Mouse (Mus musculus): ENCODE measurements around the gene Golt1a. TPM values are rescaled to one million over a fixed set of nuclear protein-coding genes. Genes with fewer than 3 reads are reported as not detected.

Gene Golt1a
- polyA plus RNA-seq, 1 experiment from 2014 or later = 7.6 TPM

DNA sequence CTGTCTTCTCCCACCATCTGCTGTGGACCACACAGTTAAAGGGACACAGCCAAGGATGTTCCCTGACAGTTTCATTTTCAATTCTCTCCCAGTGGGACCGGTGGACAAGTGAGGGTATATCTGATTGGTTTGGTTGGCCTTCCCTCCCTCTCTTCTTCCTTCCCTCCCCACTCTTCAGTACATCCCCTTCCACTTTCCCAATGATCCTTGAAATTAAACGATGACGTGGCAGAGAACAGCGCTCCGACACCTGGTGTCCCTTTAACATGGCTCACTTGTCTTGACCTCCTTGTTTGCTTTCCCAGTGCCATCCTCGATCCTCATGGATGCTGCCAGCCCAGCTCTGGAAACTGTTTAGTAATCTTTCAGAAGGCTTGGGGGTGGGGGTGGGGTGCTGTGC, 31.1 kb upstream of the Golt1a start:
- WGBS = 72% methylated on average over 6 of the region's 6 CpGs

DNA sequence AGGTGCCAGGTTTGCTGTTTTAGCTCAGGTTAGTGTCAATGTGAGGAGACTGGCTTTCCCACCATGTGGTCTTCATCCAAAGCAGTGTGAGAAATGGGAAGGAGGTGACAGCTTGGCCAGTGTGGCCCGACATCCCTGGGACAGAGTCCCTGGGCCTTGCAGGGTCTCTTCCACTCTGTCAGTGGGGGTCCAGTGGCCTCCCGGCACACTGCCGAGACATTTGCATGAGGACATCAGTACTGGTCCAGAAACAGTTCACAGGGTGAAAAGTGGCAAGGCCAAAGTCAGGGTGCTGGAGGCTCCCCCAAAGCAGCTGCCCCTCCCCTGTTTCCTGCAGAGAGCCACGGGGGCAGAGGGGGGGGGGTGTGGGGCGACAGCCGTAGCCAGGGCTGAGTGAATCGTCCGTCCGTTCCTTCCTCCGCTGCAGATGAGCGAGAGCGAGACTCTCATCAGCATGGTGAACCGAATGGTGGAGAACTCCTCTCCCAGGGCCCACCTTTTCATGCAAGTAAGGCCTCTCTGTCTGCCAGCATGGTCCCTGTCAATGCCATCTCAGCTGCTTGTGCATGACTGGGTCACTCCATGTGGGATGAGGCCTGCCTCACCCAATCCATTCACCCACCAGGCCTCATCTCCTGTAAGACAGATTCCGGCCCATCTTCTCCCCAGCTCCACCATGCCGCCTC, 30.5 kb upstream of the Golt1a start:
- Histone ChIP-seq H3K9me3 (ENCODE audit: control insufficient read depth, low read length) (no peaks in the 10 kb centered on the region), H3K27ac (replicated peaks) (no peak overlapping the region), H3K9ac (ENCODE audit: low read length) (no peak overlapping the region), H3K36me3 (ENCODE audit: control insufficient read depth, insufficient read depth, low read length) (peaks cover 5% of the 10 kb centered on the region), H3K4me2 (replicated peaks; ENCODE audit: low read depth) (no peak overlapping the region), H3K27me3 (ENCODE audit: control insufficient read depth, insufficient read depth, low read length) (no peaks in the 10 kb centered on the region), H3K4me3 (ENCODE audit: low read depth, low read length) (no peak overlapping the region), H3K4me1 (replicated peaks; ENCODE audit: control insufficient read depth, insufficient read depth) (no peaks in the 10 kb centered on the region)
- DNase-seq (ENCODE audit: low spot score) = no peak
- ATAC-seq (ENCODE audit: low FRiP score, low TSS enrichment) = no peak
- no peak for TF ChIP-seq CTCF (IDR thresholded peaks at IDR 0.05; ENCODE audit: low read depth)
- TF ChIP-seq EP300 (optimal IDR thresholded peaks at IDR 0.05) = no peak
- 73% methylated on average over 15 of the region's 15 CpGs for WGBS

More for the DNA sequence above, 31.1 kb upstream of the Golt1a start:
- ATAC-seq (ENCODE audit: low FRiP score, low TSS enrichment) = no peak
- H3K27me3 ChIP-seq (ENCODE audit: control insufficient read depth, insufficient read depth, low read length) = no peaks in the 10 kb centered on the region
- no peak overlapping the region for H3K27ac ChIP-seq (replicated peaks)
- DNase-seq (ENCODE audit: low spot score) = no peak
- no peaks in the 10 kb centered on the region for H3K9me3 ChIP-seq (ENCODE audit: control insufficient read depth, low read length)
- no peak overlapping the region for H3K4me2 ChIP-seq (replicated peaks; ENCODE audit: low read depth)
- no peaks in the 10 kb centered on the region for H3K4me1 ChIP-seq (replicated peaks; ENCODE audit: control insufficient read depth, insufficient read depth)
- TF ChIP-seq CTCF (IDR thresholded peaks at IDR 0.05; ENCODE audit: low read depth) = no peak
- TF ChIP-seq EP300 (optimal IDR thresholded peaks at IDR 0.05) = no peak
- no peak overlapping the region for H3K4me3 ChIP-seq (ENCODE audit: low read depth, low read length)
- H3K9ac ChIP-seq (ENCODE audit: low read length) = no peak overlapping the region
- H3K36me3 ChIP-seq (ENCODE audit: control insufficient read depth, insufficient read depth, low read length) = peaks cover 5% of the 10 kb centered on the region

DNA sequence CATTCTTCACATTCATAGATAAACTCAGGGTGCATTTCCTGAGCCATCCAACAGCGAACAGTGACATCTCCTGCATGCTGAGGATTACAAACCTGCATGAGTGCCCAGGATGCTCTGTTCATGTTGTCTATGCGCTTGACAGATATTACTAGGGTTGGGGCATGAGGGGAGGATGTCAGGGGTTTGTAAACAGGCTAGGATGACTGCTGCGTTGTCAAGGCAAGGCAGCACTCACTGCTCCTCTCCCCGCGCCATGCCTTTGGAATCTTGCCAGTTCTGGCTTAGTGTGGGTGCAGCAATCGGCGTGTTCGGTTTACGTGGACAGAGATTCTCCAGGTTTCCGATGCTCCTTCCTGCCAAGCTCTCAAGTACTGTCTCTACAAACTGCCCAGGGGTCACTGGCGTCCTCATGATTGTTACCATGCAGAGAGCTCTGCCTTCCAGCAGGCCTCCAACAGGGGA, 29.9 kb upstream of the Golt1a start:
- WGBS = 61% methylated on average over 11 of the region's 11 CpGs
- ATAC-seq (ENCODE audit: low FRiP score, low TSS enrichment) = 0 out of 2 replicates have a peak, but pooled peaks have one; percentile 13
- DNase-seq (ENCODE audit: low spot score) = no peak

DNA sequence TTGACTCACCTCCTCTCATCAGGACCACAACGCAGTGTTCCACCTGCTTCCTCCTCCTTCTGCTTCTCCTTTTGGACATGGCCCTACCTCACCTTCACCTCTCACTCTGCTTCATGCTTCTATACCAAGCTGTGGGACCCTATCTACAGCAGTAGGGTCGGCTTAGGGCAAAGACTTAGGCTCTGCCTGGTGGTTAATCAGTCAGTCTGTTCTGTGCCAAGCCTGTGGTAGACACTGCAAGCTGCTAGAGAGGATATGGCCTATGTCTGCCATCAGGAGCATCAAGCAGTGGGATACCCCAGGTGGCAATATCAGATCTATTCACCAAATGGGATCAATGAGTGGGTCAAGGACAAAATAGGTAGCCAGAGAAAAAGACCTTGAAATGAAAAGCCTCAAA, 29.1 kb upstream of the Golt1a start:
- H3K4me3 ChIP-seq (ENCODE audit: low read depth, low read length) = no peak overlapping the region
- no peak overlapping the region for H3K4me2 ChIP-seq (replicated peaks; ENCODE audit: low read depth)
- H3K36me3 ChIP-seq (ENCODE audit: control insufficient read depth, insufficient read depth, low read length) = peaks cover 5% of the 10 kb centered on the region; the same call in 1 of the 2 replicates
- H3K27ac ChIP-seq (replicated peaks) = no peak overlapping the region
- 88% methylated on average over 2 of the region's 2 CpGs for WGBS
- no peak overlapping the region for H3K9ac ChIP-seq (ENCODE audit: low read length)
- H3K9me3 ChIP-seq (ENCODE audit: control insufficient read depth, low read length) = no peaks in the 10 kb centered on the region
- no peaks in the 10 kb centered on the region for H3K4me1 ChIP-seq (replicated peaks; ENCODE audit: control insufficient read depth, insufficient read depth)
- ATAC-seq (ENCODE audit: low FRiP score, low TSS enrichment) (no peak), DNase-seq (ENCODE audit: low spot score) (no peak)
- H3K27me3 ChIP-seq (ENCODE audit: control insufficient read depth, insufficient read depth, low read length) = no peaks in the 10 kb centered on the region
- TF ChIP-seq CTCF (IDR thresholded peaks at IDR 0.05; ENCODE audit: low read depth) (no peak), EP300 (optimal IDR thresholded peaks at IDR 0.05) (no peak)

More for the DNA sequence above, 29.9 kb upstream of the Golt1a start:
- TF ChIP-seq EP300 (optimal IDR thresholded peaks at IDR 0.05) (no peak), CTCF (IDR thresholded peaks at IDR 0.05; ENCODE audit: low read depth) (no peak)
- peaks cover 5% of the 10 kb centered on the region for H3K36me3 ChIP-seq (ENCODE audit: control insufficient read depth, insufficient read depth, low read length)
- H3K27ac ChIP-seq (replicated peaks) = no peak overlapping the region
- no peak overlapping the region for H3K4me2 ChIP-seq (replicated peaks; ENCODE audit: low read depth)
- no peaks in the 10 kb centered on the region for H3K27me3 ChIP-seq (ENCODE audit: control insufficient read depth, insufficient read depth, low read length)
- no peaks in the 10 kb centered on the region for H3K9me3 ChIP-seq (ENCODE audit: control insufficient read depth, low read length)
- no peak overlapping the region for H3K4me3 ChIP-seq (ENCODE audit: low read depth, low read length)
- H3K4me1 ChIP-seq (replicated peaks; ENCODE audit: control insufficient read depth, insufficient read depth) = no peaks in the 10 kb centered on the region
- no peak overlapping the region for H3K9ac ChIP-seq (ENCODE audit: low read length)

DNA sequence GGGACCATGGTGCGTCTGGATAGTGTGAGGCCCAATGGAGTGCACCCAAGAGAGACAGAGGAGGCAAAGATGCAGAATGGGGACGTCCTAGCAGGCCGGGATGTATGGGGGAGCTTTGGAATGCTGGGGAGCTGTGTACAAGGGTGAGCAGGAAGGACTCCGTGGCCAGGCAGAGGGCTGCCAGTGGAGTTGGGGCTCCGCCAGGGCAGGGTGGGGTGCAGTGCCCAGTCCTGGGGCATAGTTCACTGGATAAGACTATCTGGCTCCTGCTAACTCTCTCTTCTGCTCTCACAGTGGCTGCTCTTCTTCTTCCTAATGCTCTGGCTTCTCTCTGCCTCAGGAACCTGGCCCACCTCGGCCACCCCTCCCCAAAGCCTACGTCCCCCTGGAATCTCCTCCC, 23.7 kb upstream of the Golt1a start:
- Histone ChIP-seq H3K36me3 (ENCODE audit: control insufficient read depth, insufficient read depth, low read length) (peaks cover 6% of the 10 kb centered on the region), H3K27me3 (ENCODE audit: control insufficient read depth, insufficient read depth, low read length) (no peaks in the 10 kb centered on the region), H3K4me2 (replicated peaks; ENCODE audit: low read depth) (no peak overlapping the region), H3K4me3 (ENCODE audit: low read depth, low read length) (no peak overlapping the region), H3K9me3 (ENCODE audit: control insufficient read depth, low read length) (no peaks in the 10 kb centered on the region), H3K27ac (replicated peaks) (no peak overlapping the region), H3K9ac (ENCODE audit: low read length) (no peak overlapping the region), H3K4me1 (replicated peaks; ENCODE audit: control insufficient read depth, insufficient read depth) (no peaks in the 10 kb centered on the region)
- DNase-seq (ENCODE audit: low spot score) = peak; percentile 65
- TF ChIP-seq EP300 (optimal IDR thresholded peaks at IDR 0.05) = no peak
- no peak for TF ChIP-seq CTCF (IDR thresholded peaks at IDR 0.05; ENCODE audit: low read depth)
- peak; percentile 77 for ATAC-seq (ENCODE audit: low FRiP score, low TSS enrichment)
- 71% methylated on average over 7 of the region's 7 CpGs for WGBS

DNA sequence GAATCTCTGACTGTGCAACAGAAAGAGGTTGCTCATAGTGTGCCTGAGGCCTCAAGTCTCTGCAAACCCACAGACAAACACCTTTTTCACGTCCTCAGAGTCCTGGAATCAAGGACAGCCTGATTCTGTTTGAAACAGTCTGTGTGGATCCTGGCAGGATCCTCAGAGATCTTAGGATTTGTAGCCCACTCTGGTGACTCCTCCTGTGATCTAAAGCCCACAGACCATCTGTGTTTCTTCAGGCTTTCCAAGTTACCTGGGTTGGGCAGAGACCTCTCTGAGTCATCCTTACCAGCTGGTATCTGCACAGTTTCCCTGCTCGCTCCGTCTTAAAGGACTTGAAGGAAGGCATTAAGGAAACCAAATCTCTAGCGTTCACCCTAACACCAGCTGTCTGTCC, 22.5 kb upstream of the Golt1a start:
- Histone ChIP-seq H3K4me2 (replicated peaks; ENCODE audit: low read depth) (no peak overlapping the region), H3K9ac (ENCODE audit: low read length) (no peak overlapping the region), H3K36me3 (ENCODE audit: control insufficient read depth, insufficient read depth, low read length) (peaks cover 6% of the 10 kb centered on the region), H3K27me3 (ENCODE audit: control insufficient read depth, insufficient read depth, low read length) (no peaks in the 10 kb centered on the region), H3K27ac (replicated peaks) (no peak overlapping the region), H3K9me3 (ENCODE audit: control insufficient read depth, low read length) (no peaks in the 10 kb centered on the region), H3K4me1 (replicated peaks; ENCODE audit: control insufficient read depth, insufficient read depth) (no peaks in the 10 kb centered on the region), H3K4me3 (ENCODE audit: low read depth, low read length) (no peak overlapping the region)
- 66% methylated on average over 4 of the region's 4 CpGs for WGBS
- no peak for ATAC-seq (ENCODE audit: low FRiP score, low TSS enrichment)
- DNase-seq (ENCODE audit: low spot score) = no peak
- TF ChIP-seq EP300 (optimal IDR thresholded peaks at IDR 0.05) = no peak
- TF ChIP-seq CTCF (IDR thresholded peaks at IDR 0.05; ENCODE audit: low read depth) = no peak
